Mouse (Mus musculus) lung, adult 2 months (tissue): ENCODE data around the gene Ptprm.

Experiments used
- CTCF ChIP-seq: fragments of 200-500 bp; IDR thresholded peaks from 2 replicates; pipeline ENCODE4 v1.5.1; 2011; ENCODE audit warnings: mild to moderate bottlenecking, low read length, control low read depth; ENCODE audit not compliant: insufficient read depth
- POLR2A ChIP-seq: fragments of 200-500 bp; IDR thresholded peaks from 2 replicates; pipeline ENCODE4 v1.6.1; 2011; ENCODE audit warnings: low read depth, mild to moderate bottlenecking, control low read depth, low read length, borderline replicate concordance; ENCODE audit errors: extremely low read depth

DNA sequence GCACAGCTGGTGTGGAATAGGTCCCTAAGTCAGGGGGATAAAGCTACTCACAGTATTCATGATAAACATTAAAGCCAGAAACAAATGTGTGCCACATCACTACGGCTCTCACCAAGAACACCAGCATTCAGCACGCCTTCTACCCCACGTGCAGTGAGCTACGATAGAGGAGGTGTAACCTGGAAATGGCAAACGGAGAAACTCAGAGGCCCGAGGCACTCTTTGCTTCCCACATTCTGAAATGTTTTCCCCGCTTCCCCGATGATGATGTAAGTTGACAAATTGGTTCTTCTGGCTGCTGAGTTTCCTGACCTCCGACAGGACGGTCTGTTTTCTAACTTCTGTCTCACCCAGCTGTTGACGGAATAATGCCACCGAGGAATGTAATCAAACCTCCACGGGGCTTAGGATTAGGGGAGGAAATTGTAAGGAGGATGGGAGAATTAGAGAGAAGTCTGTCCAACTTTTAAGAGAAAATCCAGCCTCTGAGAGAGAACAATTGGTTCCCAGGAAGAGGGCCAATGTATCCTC is 72.6 kb downstream of the Ptprm start:
- no peak for TF ChIP-seq POLR2A
- TF ChIP-seq CTCF: no peak
